Comparison of ENCODE assay signal across 33 mouse cellular contexts in genomic region chr3:103726642-103727041, GRCm38 (mm10). TPM values are rescaled to one million over a fixed set of nuclear protein-coding genes. Genes with fewer than 3 reads are reported as not detected.
DNase-seq lines count a peak whose midpoint lies in the region; TF ChIP-seq lines count a peak whose summit lies in the region.
"Had no signal": no experiment of that assay in that cellular context is flagged by ENCODE, and none has a peak within 500 bp of the region (broad histone marks: within the 10 kb centered on the region; RNA-seq: fewer than 3 reads in every experiment).

No protein-coding gene starts in this region.

- H3K27ac ChIP-seq in limb, embryonic 10.5 days = peak overlapping the region; percentile 16; the same call in 1 of the 2 replicates
- H3K27ac ChIP-seq in left cerebral cortex, adult 2 months = no peak overlapping the region
- H3K27ac ChIP-seq: embryonic facial prominence, embryonic 10.5 days; embryonic facial prominence, embryonic 13.5 days; forebrain, embryonic 12.5 days; forebrain, embryonic 15.5 days; heart, adult 2 months; heart, embryonic 10.5 days; heart, embryonic 13.5 days; hindbrain, embryonic 12.5 days; hindbrain, embryonic 15.5 days had no signal

- no peaks in the 10 kb centered on the region for H3K27me3 ChIP-seq in C2C12 (ENCODE audit: control insufficient read depth, insufficient read depth, insufficient read length)
- no peaks in the 10 kb centered on the region for H3K27me3 ChIP-seq in limb, embryonic 10.5 days (ENCODE audit: low read depth, poor library complexity, severe bottlenecking)
- H3K27me3 ChIP-seq: CH12.LX; embryonic facial prominence, embryonic 13.5 days; forebrain, embryonic 12.5 days; forebrain, embryonic 15.5 days; heart, embryonic 13.5 days; hindbrain, embryonic 12.5 days; hindbrain, embryonic 15.5 days had no signal

- no peak overlapping the region for H3ac ChIP-seq in C2C12 (ENCODE audit: control insufficient read depth, insufficient read length, low read depth)

- no peak overlapping the region for H3K4me3 ChIP-seq in C2C12 (ENCODE audit: insufficient read depth, poor library complexity, severe bottlenecking)
- H3K4me3 ChIP-seq in limb, embryonic 10.5 days = no peak overlapping the region
- no peak overlapping the region for H3K4me3 ChIP-seq in left cerebral cortex, adult 2 months
- H3K4me3 ChIP-seq: embryonic facial prominence, embryonic 10.5 days; embryonic facial prominence, embryonic 13.5 days; erythroblast, embryonic 14.5 days; forebrain, embryonic 12.5 days; forebrain, embryonic 15.5 days; heart, adult 2 months; heart, embryonic 10.5 days; heart, embryonic 13.5 days; hindbrain, embryonic 12.5 days; hindbrain, embryonic 15.5 days had no signal

- no peaks in the 10 kb centered on the region for H3K79me3 ChIP-seq in C2C12 (ENCODE audit: low read depth)

- H3K4me1 ChIP-seq in limb, embryonic 10.5 days = peaks cover 27% of the 10 kb centered on the region
- H3K4me1 ChIP-seq: forebrain, embryonic 12.5 days; forebrain, embryonic 15.5 days had no signal

- H3K9me3 ChIP-seq in limb, embryonic 10.5 days (replicated peaks) = no peaks in the 10 kb centered on the region
- H3K9me3 ChIP-seq: embryonic facial prominence, embryonic 10.5 days; embryonic facial prominence, embryonic 13.5 days; forebrain, embryonic 12.5 days; forebrain, embryonic 15.5 days; G1E; heart, embryonic 10.5 days; heart, embryonic 13.5 days; hindbrain, embryonic 12.5 days; hindbrain, embryonic 15.5 days had no signal

- DNase-seq in retina, postnatal 1 day = peak; percentile 72
- DNase-seq in retina, embryonic 14.5 days (ENCODE audit: low spot score) = no peak
- no peak for DNase-seq in limb, embryonic 10.5 days (ENCODE audit: low spot score)
- DNase-seq in embryo, embryonic 10.5 days (ENCODE audit: low spot score) = no peak
- no peak for DNase-seq in left cerebral cortex, adult 2 months (ENCODE audit: extremely low spot score in 1 of 2, low spot score in 2 of 2)
- DNase-seq: adrenal gland, adult 2 months; adrenal gland, postnatal 14 days; cerebellum, adult 11 months; cerebellum, adult 2 months; cerebellum, adult 9-11 months; cerebellum, postnatal 25 days; embryo, embryonic 11 days; gastrocnemius, postnatal 25 days; heart, postnatal 14 days had no signal

- 49% methylated on average over 3 of the region's 3 CpGs for WGBS in limb, embryonic 10.5 days

- no peaks in the 10 kb centered on the region for H3K79me2 ChIP-seq in C2C12 (ENCODE audit: control insufficient read depth, insufficient read depth)

- no peaks in the 10 kb centered on the region for H3K36me3 ChIP-seq in C2C12 (ENCODE audit: control insufficient read depth, insufficient read depth)
- no peaks in the 10 kb centered on the region for H3K36me3 ChIP-seq in limb, embryonic 10.5 days
- H3K36me3 ChIP-seq: embryonic facial prominence, embryonic 10.5 days; forebrain, embryonic 12.5 days; forebrain, embryonic 15.5 days; G1E; heart, embryonic 10.5 days; heart, embryonic 13.5 days; hindbrain, embryonic 12.5 days; hindbrain, embryonic 15.5 days had no signal

- intact Hi-C loops in left cerebral cortex, adult 2 months (cut with DNase I) = no loop called here

- no peak for TF ChIP-seq CTCF in C2C12 (IDR thresholded peaks at IDR 0.05; ENCODE audit: control insufficient read depth, insufficient read depth, insufficient read length)
- TF ChIP-seq CTCF in left cerebral cortex, adult 2 months (IDR thresholded peaks at IDR 0.05) = no peak

TF ChIP-seq in C2C12, 6 proteins besides CTCF, POLR2A, EP300 and RAD21:
- TF ChIP-seq MAX (IDR thresholded peaks at IDR 0.05) (no peak), USF1 (IDR thresholded peaks at IDR 0.05; ENCODE audit: low read depth) (no peak), MYOD1 (IDR thresholded peaks at IDR 0.05; ENCODE audit: control insufficient read depth, insufficient read length, low read depth) (peak; percentile 68), FOSL1 (IDR thresholded peaks at IDR 0.05; ENCODE audit: insufficient read depth, low read length, poor library complexity, severe bottlenecking) (no peak), CEBPB (IDR thresholded peaks at IDR 0.05; ENCODE audit: low read depth) (no peak)

RNA-seq across cellular contexts. Expression of gene Olfml3, which starts 11.2 kb away (rescaled TPM):
- 7.5 TPM for polyA plus RNA-seq in C2C12 (2012; fragmentation: generic; extraction: Trizol)
- polyA plus RNA-seq in limb, embryonic 10.5 days (2016; fragmentation: Nextera tagmentation; extraction: Ambion mirVana) = 10.4 and 18.0 TPM in 2 replicates
- total RNA-seq in left cerebral cortex, adult 2 months (2021) = 10 to 100 TPM; 12.0 to 13.4 TPM
- polyA plus RNA-seq: G1E had no signal

RNA-seq across cellular contexts. Expression of gene Gm10964, which starts 12.5 kb away (rescaled TPM):
- not detected for polyA plus RNA-seq in C2C12 (2012; fragmentation: generic; extraction: Trizol)
- not detected in 2 replicates for polyA plus RNA-seq in limb, embryonic 10.5 days (2016; fragmentation: Nextera tagmentation; extraction: Ambion mirVana)
- not detected for total RNA-seq in left cerebral cortex, adult 2 months (2021)
- total RNA-seq: adrenal gland, adult 2 months; adrenal gland, postnatal 14 days; adrenal gland, postnatal 4 days; CH12.LX; common myeloid progenitor, adult 5-6 weeks; G1E; gastrocnemius, adult 8-10 months; gastrocnemius, postnatal 25 days; heart, adult 2 months; heart, postnatal 14 days; hematopoietic stem cell, adult 5-6 weeks had no signal
- polyA plus RNA-seq: adrenal gland, adult 2 months; cerebellum, adult 2 months; embryonic facial prominence, embryonic 10.5 days; embryonic facial prominence, embryonic 13.5 days; erythroblast, embryonic 14.5 days; forebrain, embryonic 12.5 days; forebrain, embryonic 15.5 days; G1E; gonadal fat pad, adult 2 months; heart, adult 2 months; heart, embryonic 10.5 days; heart, embryonic 13.5 days; heart, embryonic 16.5 days; hindbrain, embryonic 12.5 days; hindbrain, embryonic 15.5 days had no signal
